Mouse (Mus musculus) heart, embryonic 12.5 days (tissue): ENCODE results near the gene Ppp6r3. TPM values are rescaled to one million over a fixed set of nuclear protein-coding genes. Genes with fewer than 3 reads are reported as not detected.

ENCODE experiments used
- polyA plus RNA-seq: library from polyadenylated mRNA; unstranded; fragments of >200 nt; fragmentation: Nextera tagmentation; extraction: Ambion mirVana; gene quantifications from 2 replicates; pipeline ENCODE4 v1.2.1, GENCODE M21; 2016

Gene Ppp6r3
- polyA plus RNA-seq, 1 experiment from 2014 or later, result 59.5 TPM

Other genes with a start within 250 kb of the Ppp6r3 start
- 0.46 and 0.83 TPM in 2 replicates for gene Tesmin, start 186.9 kb downstream of the Ppp6r3 start, polyA plus RNA-seq
- 8.1 and 8.5 TPM in 2 replicates for gene Gal, start 161.2 kb downstream of the Ppp6r3 start, polyA plus RNA-seq
- gene Lrp5, start 110.8 kb upstream of the Ppp6r3 start, polyA plus RNA-seq, result 3.3 and 4.2 TPM in 2 replicates
- gene 1810055G02Rik, start 132.5 kb upstream of the Ppp6r3 start, polyA plus RNA-seq, result 25.7 and 26.7 TPM in 2 replicates
- 29.3 and 32.9 TPM in 2 replicates for gene Kmt5b, start 191.7 kb upstream of the Ppp6r3 start, polyA plus RNA-seq